Mouse (Mus musculus): Measurements from ENCODE around the gene Mfsd10. TPM values are rescaled to one million over a fixed set of nuclear protein-coding genes. Genes with fewer than 3 reads are reported as not detected.

Mfsd10 gene
- 93.6 and 96.4 TPM in 2 replicates for polyA plus RNA-seq (2014; fragmentation: Nextera tagmentation; extraction: Ambion mirVana)

DNA sequence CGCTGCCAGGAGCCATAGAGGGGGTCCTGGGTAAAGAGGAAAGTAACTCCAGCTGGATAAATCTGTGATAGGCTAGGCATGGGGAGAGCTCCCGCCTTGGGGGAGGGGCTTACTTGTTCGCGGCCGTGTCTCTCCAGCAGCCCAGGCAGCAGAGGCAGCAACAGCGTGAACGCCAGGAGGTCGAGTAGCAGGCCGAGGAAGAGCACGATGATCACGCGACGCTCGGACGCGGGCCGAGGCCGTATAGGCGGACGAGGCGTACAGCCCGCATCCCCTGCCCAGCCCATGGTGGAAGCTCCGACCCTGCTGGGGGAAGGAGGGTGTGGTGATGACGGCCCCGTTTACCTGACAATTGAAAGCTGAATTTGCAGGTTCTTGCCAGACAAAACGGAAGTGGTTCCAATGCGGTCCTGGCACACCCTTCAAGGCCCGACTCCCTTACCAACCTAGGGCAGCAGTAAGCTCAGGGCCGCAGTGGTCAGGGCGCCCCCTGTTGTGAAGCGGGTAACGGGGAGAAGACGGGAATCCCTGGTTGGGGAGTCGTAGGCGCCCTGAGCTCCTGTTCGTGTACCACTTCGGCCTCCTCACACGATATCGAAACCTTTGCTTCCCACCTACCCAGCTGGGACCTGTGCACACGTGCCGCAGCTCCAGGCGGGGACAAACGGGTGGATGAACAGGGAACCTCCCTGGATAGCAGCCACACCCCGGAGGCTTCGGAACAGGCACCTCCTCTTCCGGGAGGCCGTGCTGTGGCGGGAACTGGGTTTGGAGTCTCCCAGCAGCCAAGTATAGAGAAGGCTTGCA lies at the start of gene Mfsd10:
Mfsd10 (minus strand) TSS at position 732 of the 807 bp plus-strand sequence.
- H3K27me3 ChIP-seq (ENCODE audit: control insufficient read depth, insufficient read depth, low read length) = no peaks in the 10 kb centered on the region
- under 1% methylated on average over 48 of the region's 48 CpGs for WGBS
- peak within 1 kb of the TSS; percentile 57 for H3K4me3 ChIP-seq (replicated peaks; ENCODE audit: low read depth, low read length)
- H3K9me3 ChIP-seq (ENCODE audit: control insufficient read depth, low read length) = no peaks in the 10 kb centered on the region
- ATAC-seq (ENCODE audit: low FRiP score, low TSS enrichment) (peak; percentile 87), DNase-seq (peak; percentile 90)
- peak within 1 kb of the TSS; percentile 93 for H3K4me2 ChIP-seq (ENCODE audit: low read length)
- H3K36me3 ChIP-seq (ENCODE audit: control insufficient read depth, insufficient read depth, low read length) = peaks cover 80% of the 10 kb centered on the region
- peaks cover 12% of the 10 kb centered on the region for H3K4me1 ChIP-seq (ENCODE audit: control insufficient read depth, insufficient read depth, low read length)
- H3K9ac ChIP-seq (replicated peaks; ENCODE audit: low read length) = peak within 1 kb of the TSS; percentile 77
- H3K27ac ChIP-seq (replicated peaks; ENCODE audit: low read depth, low read length) = peak within 1 kb of the TSS; percentile 77

DNA sequence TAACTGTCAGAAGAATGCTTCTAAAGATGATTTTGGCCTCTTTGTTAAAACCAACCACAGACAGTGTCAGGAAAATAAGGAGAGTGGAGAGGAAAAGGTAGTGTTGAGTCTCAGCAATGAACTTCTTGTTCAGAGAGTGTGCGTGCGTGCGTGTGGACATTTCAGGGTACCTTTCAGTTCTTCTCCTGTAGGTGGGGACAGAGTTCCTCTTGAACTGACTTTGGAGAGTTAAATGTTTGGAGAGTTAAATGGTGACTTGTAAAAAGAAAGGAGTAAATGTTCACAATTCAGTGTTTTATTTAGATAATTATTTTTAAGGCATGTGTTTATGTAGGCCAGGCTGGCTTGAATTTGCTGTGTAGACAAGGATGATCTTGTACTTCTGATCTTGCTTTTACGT lies 33.3 kb upstream of the Mfsd10 start:
- DNase-seq = peak; percentile 6
- no peaks in the 10 kb centered on the region for H3K36me3 ChIP-seq (ENCODE audit: control insufficient read depth, insufficient read depth, low read length)
- no peaks in the 10 kb centered on the region for H3K4me1 ChIP-seq (ENCODE audit: control insufficient read depth, insufficient read depth, low read length)
- no peak overlapping the region for H3K4me2 ChIP-seq (ENCODE audit: low read length)
- H3K4me3 ChIP-seq (replicated peaks; ENCODE audit: low read depth, low read length) = no peak overlapping the region
- no peak for ATAC-seq (ENCODE audit: low FRiP score, low TSS enrichment)
- 77% methylated on average over 4 of the region's 4 CpGs for WGBS
- H3K27ac ChIP-seq (replicated peaks; ENCODE audit: low read depth, low read length) = no peak overlapping the region
- H3K9me3 ChIP-seq (ENCODE audit: control insufficient read depth, low read length) = no peaks in the 10 kb centered on the region
- H3K27me3 ChIP-seq (ENCODE audit: control insufficient read depth, insufficient read depth, low read length) = no peaks in the 10 kb centered on the region
- H3K9ac ChIP-seq (replicated peaks; ENCODE audit: low read length) = no peak overlapping the region

DNA sequence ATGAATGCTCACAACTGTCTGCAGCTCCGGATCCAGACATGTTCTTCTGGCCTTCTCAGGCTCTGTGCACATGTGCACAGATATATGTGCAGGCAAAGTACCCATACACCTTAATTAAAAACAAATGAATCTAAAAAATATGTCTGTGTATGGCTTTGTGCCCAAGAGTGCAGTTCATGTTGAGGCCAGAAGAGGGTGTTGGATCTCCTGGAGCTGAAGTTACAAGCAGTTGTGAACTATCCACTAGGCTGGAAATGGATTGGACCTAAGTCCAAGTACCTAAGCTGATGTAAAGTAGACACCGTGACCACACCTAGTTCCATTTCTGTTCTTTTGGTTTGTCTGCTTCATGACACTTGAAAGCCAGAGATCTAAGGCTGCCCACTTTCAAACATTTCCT lies 32.5 kb upstream of the Mfsd10 start:
- Histone ChIP-seq H3K27ac (replicated peaks; ENCODE audit: low read depth, low read length) (no peak overlapping the region), H3K9ac (replicated peaks; ENCODE audit: low read length) (no peak overlapping the region), H3K9me3 (ENCODE audit: control insufficient read depth, low read length) (no peaks in the 10 kb centered on the region), H3K4me2 (ENCODE audit: low read length) (no peak overlapping the region), H3K36me3 (ENCODE audit: control insufficient read depth, insufficient read depth, low read length) (no peaks in the 10 kb centered on the region), H3K27me3 (ENCODE audit: control insufficient read depth, insufficient read depth, low read length) (no peaks in the 10 kb centered on the region), H3K4me3 (replicated peaks; ENCODE audit: low read depth, low read length) (no peak overlapping the region), H3K4me1 (ENCODE audit: control insufficient read depth, insufficient read depth, low read length) (no peaks in the 10 kb centered on the region)
- ATAC-seq (ENCODE audit: low FRiP score, low TSS enrichment) (no peak), DNase-seq (no peak)
- 87% methylated on average over 2 of the region's 2 CpGs for WGBS

DNA sequence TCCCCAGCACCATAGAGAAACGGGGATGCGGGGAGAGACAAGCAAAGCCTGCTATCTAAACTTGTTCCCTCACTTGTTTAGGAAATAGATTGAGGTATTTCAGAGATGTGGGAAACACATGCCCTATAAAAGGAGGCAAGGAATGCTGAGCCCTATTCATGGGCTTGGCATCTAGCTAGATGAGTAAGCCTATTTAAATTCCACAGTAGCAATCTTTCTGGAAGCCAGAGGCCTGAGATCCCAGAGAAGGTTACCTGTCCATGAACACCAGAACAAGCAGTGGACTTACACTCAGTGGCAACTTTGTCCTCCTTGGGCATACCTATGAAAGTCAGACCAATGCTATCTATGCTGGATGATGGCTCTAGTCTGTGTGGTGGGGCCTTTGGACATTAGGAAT lies 26.2 kb upstream of the Mfsd10 start:
- no peak for ATAC-seq (ENCODE audit: low FRiP score, low TSS enrichment)
- H3K9ac ChIP-seq (replicated peaks; ENCODE audit: low read length) = no peak overlapping the region
- 96% methylated on average over 2 of the region's 2 CpGs for WGBS

DNA sequence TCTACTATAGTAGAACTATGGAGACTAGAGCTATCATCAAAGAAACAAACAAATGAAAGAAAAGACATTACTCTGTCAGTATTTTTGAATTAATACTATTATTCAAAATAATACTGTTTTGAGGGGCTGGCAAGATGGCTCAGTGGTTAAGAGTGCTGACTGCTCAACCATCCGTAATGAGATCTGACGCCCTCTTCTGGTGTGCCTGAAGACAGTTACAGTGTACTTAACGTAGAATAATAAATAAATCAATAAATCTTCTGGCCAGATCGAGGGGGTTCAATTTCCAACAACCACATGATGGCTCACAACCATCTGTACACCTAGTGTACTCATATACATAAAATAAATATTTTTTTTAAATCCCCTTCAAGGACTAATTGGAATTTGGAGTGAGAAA lies 24.9 kb upstream of the Mfsd10 start:
- H3K27me3 ChIP-seq (ENCODE audit: control insufficient read depth, insufficient read depth, low read length) = no peaks in the 10 kb centered on the region
- DNase-seq = no peak
- peaks cover 8% of the 10 kb centered on the region for H3K36me3 ChIP-seq (ENCODE audit: control insufficient read depth, insufficient read depth, low read length)
- no peak overlapping the region for H3K27ac ChIP-seq (replicated peaks; ENCODE audit: low read depth, low read length)
- ATAC-seq (ENCODE audit: low FRiP score, low TSS enrichment) = no peak
- no peaks in the 10 kb centered on the region for H3K9me3 ChIP-seq (ENCODE audit: control insufficient read depth, low read length)
- 85% methylated on average over 4 of the region's 4 CpGs for WGBS
- H3K9ac ChIP-seq (replicated peaks; ENCODE audit: low read length) = no peak overlapping the region
- no peak overlapping the region for H3K4me3 ChIP-seq (replicated peaks; ENCODE audit: low read depth, low read length)
- H3K4me2 ChIP-seq (ENCODE audit: low read length) = no peak overlapping the region
- H3K4me1 ChIP-seq (ENCODE audit: control insufficient read depth, insufficient read depth, low read length) = peaks cover 7% of the 10 kb centered on the region

More for the DNA sequence above, 26.2 kb upstream of the Mfsd10 start:
- H3K4me3 ChIP-seq (replicated peaks; ENCODE audit: low read depth, low read length) = no peak overlapping the region
- no peaks in the 10 kb centered on the region for H3K9me3 ChIP-seq (ENCODE audit: control insufficient read depth, low read length)
- H3K27ac ChIP-seq (replicated peaks; ENCODE audit: low read depth, low read length) = no peak overlapping the region
- no peaks in the 10 kb centered on the region for H3K36me3 ChIP-seq (ENCODE audit: control insufficient read depth, insufficient read depth, low read length)
- no peaks in the 10 kb centered on the region for H3K27me3 ChIP-seq (ENCODE audit: control insufficient read depth, insufficient read depth, low read length)
- H3K4me1 ChIP-seq (ENCODE audit: control insufficient read depth, insufficient read depth, low read length) = peaks cover 7% of the 10 kb centered on the region
- H3K4me2 ChIP-seq (ENCODE audit: low read length) = no peak overlapping the region
- no peak for DNase-seq

DNA sequence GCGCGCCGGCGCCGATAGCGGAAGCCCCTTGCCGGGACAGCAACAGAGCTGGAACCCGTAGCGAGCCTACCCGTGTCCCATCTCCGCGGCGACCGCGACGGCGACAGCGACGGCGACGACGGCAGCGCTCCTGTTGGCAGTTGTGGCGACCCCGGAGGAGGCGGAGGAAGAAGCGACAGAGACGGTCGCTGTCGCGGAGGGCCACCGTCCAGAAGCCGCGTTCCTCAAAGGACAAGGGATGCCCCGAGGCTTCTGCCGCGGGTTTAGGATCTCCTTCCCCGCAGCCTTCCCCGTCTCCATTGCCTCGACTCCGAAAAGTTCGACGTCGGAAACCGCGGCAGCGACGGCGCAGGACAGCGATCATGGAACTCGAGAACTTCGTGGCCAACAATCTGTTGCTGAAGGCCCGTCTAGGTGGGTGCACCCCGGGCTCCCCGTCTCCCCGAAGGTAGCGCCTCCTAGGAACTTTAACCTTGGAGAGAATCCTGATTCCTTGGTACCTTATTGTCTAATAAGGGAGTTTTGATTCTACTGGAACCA lies 23.6 kb upstream of the Mfsd10 start:
- ATAC-seq (ENCODE audit: low FRiP score, low TSS enrichment) (no peak), DNase-seq (no peak)
- Histone ChIP-seq H3K9me3 (ENCODE audit: control insufficient read depth, low read length) (no peaks in the 10 kb centered on the region), H3K9ac (replicated peaks; ENCODE audit: low read length) (peak overlapping the region; percentile 59), H3K27me3 (ENCODE audit: control insufficient read depth, insufficient read depth, low read length) (no peaks in the 10 kb centered on the region), H3K36me3 (ENCODE audit: control insufficient read depth, insufficient read depth, low read length) (peaks cover 18% of the 10 kb centered on the region), H3K4me1 (ENCODE audit: control insufficient read depth, insufficient read depth, low read length) (peaks cover 7% of the 10 kb centered on the region), H3K27ac (replicated peaks; ENCODE audit: low read depth, low read length) (peak overlapping the region; percentile 83), H3K4me3 (replicated peaks; ENCODE audit: low read depth, low read length) (peak overlapping the region; percentile 60), H3K4me2 (ENCODE audit: low read length) (peak overlapping the region; percentile 57)
- WGBS = under 1% methylated on average over 57 of the region's 57 CpGs

DNA sequence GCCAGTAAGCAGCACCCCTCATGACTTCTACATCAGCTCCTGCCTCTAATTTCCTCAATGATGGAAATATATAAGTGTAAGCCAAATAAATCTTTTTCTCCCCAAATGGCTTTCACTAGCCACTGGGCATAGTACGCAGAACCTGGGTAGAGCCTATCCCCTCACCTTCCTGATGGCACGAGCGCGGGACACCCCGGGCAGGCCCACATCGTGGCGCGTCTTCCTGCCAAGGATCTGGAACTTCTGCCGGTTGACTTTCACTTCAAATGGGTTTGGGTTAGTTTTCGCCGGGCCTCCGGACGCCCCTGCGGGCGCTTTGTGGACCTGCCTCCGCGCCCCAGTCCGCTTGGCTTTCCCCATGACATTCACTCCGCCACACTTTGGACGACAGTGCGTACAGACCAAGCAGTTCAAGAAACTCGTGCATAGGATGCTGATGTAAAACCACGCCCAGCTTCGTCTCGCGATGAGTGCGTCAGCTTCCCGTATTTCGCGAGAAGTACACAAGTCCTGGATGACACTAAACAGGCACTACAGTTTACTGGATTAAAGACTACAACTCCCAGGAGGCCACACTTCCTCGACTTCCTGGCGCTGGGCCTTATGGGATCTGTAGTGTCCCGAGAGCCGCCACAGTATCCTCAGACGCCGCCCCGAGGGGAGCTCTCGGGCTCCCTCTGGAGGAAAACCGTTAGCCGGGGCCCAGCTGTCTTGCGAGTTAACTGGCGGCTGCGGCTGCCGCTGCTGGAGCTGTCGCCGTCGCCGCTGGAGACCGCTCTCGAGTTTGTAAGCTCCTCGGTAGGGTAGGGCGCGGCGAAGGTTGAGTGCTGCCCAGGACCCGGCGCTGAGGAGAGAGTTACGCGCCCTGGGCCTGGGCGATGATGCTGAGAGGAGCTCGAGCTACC lies 22.9 kb upstream of the Mfsd10 start, which contains the start of the genes Nop14 and Grk4:
Nop14 (minus strand) TSS at position 463 of the 905 bp plus-strand sequence.
Grk4 (plus strand) TSS at position 694 of the 905 bp plus-strand sequence.
- Histone ChIP-seq H3K9ac (replicated peaks; ENCODE audit: low read length) (peak within 1 kb of the TSS; percentile 59), H3K36me3 (ENCODE audit: control insufficient read depth, insufficient read depth, low read length) (peaks cover 25% of the 10 kb centered on the region), H3K4me2 (ENCODE audit: low read length) (peak within 1 kb of the TSS; percentile 64), H3K4me3 (replicated peaks; ENCODE audit: low read depth, low read length) (peak within 1 kb of the TSS; percentile 60), H3K27ac (replicated peaks; ENCODE audit: low read depth, low read length) (peak within 1 kb of the TSS; percentile 83), H3K27me3 (ENCODE audit: control insufficient read depth, insufficient read depth, low read length) (no peaks in the 10 kb centered on the region), H3K4me1 (ENCODE audit: control insufficient read depth, insufficient read depth, low read length) (peaks cover 7% of the 10 kb centered on the region), H3K9me3 (ENCODE audit: control insufficient read depth, low read length) (no peaks in the 10 kb centered on the region)
- ATAC-seq (ENCODE audit: low FRiP score, low TSS enrichment) = peak; percentile 100
- WGBS = under 1% methylated on average over 60 of the region's 60 CpGs
- DNase-seq = peak; percentile 100

DNA sequence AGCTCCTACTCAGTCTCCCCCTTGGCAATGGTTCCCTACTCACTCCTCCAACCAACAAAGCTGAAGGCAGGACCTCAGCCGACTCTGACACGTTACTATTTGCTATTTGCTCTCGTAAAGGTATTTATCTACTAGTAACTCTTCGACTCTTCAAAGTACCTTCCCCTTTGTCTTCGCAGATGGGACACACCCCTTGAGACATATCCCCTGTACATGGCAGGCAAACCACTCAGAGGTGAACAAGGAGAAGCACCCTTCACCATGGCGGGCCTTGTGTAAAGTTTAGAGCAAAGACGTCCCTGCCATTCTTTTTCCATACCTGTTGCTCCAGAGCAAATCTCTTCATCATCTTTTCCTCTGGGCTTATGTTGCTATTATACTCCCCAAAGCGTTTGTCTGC lies 20.5 kb upstream of the Mfsd10 start:
- WGBS = 97% methylated on average over 8 of the region's 8 CpGs
- DNase-seq (no peak), ATAC-seq (ENCODE audit: low FRiP score, low TSS enrichment) (no peak)
- H3K4me2 ChIP-seq (ENCODE audit: low read length) = no peak overlapping the region
- H3K4me1 ChIP-seq (ENCODE audit: control insufficient read depth, insufficient read depth, low read length) = peaks cover 7% of the 10 kb centered on the region
- peaks cover 47% of the 10 kb centered on the region for H3K36me3 ChIP-seq (ENCODE audit: control insufficient read depth, insufficient read depth, low read length)
- no peak overlapping the region for H3K9ac ChIP-seq (replicated peaks; ENCODE audit: low read length)
- H3K27me3 ChIP-seq (ENCODE audit: control insufficient read depth, insufficient read depth, low read length) = no peaks in the 10 kb centered on the region
- H3K9me3 ChIP-seq (ENCODE audit: control insufficient read depth, low read length) = no peaks in the 10 kb centered on the region
- no peak overlapping the region for H3K27ac ChIP-seq (replicated peaks; ENCODE audit: low read depth, low read length)
- no peak overlapping the region for H3K4me3 ChIP-seq (replicated peaks; ENCODE audit: low read depth, low read length)
